Mouse (Mus musculus) olfactory bulb, adult 2 months (tissue): ENCODE results near the gene Clmp.

Experiments used
- CTCF ChIP-seq: fragments of 200-500 bp; IDR thresholded peaks from 2 replicates; pipeline ENCODE4 v1.5.1; 2012; ENCODE audit warnings: low read depth, mild to moderate bottlenecking, low read length, moderate library complexity; ENCODE audit not compliant: insufficient read depth
- POLR2A ChIP-seq: fragments of 200-500 bp; IDR thresholded peaks from 2 replicates; pipeline ENCODE4 v1.6.1; 2012; ENCODE audit warnings: mild to moderate bottlenecking, low read depth, low read length, moderate library complexity; ENCODE audit not compliant: insufficient read depth

GRCm38 (mm10) chr9:40811860-40812259 is 126.1 kb downstream of the Clmp start:
- no peak for TF ChIP-seq CTCF
- no peak for TF ChIP-seq POLR2A
